ENCODE assay signal across 9 mouse cellular contexts in the genomic region with DNA sequence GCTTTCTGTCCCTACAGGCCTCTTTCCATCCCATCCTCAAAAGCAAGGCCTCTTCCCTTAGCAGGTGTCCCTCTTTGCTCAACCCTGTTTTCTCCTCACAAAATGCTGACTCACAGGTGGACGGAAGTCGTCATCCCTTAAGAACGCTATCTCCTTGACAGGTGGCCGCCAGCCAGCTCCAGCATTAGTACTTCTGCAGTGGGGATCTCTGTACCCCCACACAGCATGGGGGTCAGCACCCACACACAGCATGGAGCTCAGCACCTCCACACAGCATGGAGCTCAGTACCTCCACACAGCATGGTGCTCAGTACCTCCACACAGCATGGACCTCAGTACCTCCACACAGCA.
DNase-seq lines count a peak whose midpoint lies in the region; ATAC-seq and TF ChIP-seq lines count a peak whose summit lies in the region.
"Had no signal": no experiment of that assay in that cellular context is flagged by ENCODE, and none has a peak within 500 bp of the region (broad histone marks: within the 10 kb centered on the region; RNA-seq: fewer than 3 reads in every experiment).

No protein-coding gene starts in this region.

- H3K4me3 ChIP-seq in heart, embryonic 14.5 days (ENCODE audit: control insufficient read depth in 1 of 2, insufficient read depth in 1 of 2, low read depth in 1 of 2, low read length in 2 of 2) = no peak overlapping the region
- no peak overlapping the region for H3K4me3 ChIP-seq in embryonic facial prominence, embryonic 15.5 days (replicated peaks)
- no peak overlapping the region for H3K4me3 ChIP-seq in intestine, postnatal 0 days (ENCODE audit: low read depth, low read length)
- H3K4me3 ChIP-seq in midbrain, embryonic 15.5 days = no peak overlapping the region
- H3K4me3 ChIP-seq: liver, embryonic 13.5 days had no signal

- peak; percentile 34; the same call in 1 of the 2 replicates for ATAC-seq in heart, embryonic 14.5 days (ENCODE audit: insufficient number of reproducible peaks, insufficient read depth, low FRiP score, low read depth)
- no peak for ATAC-seq in embryonic facial prominence, embryonic 15.5 days (ENCODE audit: insufficient number of reproducible peaks, low FRiP score, low TSS enrichment, low read depth)
- peak; percentile 50; the same call in 1 of the 2 replicates for ATAC-seq in intestine, postnatal 0 days
- ATAC-seq in midbrain, embryonic 15.5 days (replicated peaks) = peak; percentile 24

- H3K9ac ChIP-seq in heart, embryonic 14.5 days (ENCODE audit: low read length) = no peak overlapping the region
- H3K9ac ChIP-seq in embryonic facial prominence, embryonic 15.5 days = no peak overlapping the region
- H3K9ac ChIP-seq in intestine, postnatal 0 days (ENCODE audit: low read depth, low read length) = peak overlapping the region; percentile 17; the same call in 1 of the 2 replicates
- no peak overlapping the region for H3K9ac ChIP-seq in midbrain, embryonic 15.5 days
- H3K9ac ChIP-seq: liver, embryonic 13.5 days had no signal

- H3K9me3 ChIP-seq in heart, embryonic 14.5 days (ENCODE audit: control insufficient read depth, low read length) = no peaks in the 10 kb centered on the region
- H3K9me3 ChIP-seq in embryonic facial prominence, embryonic 15.5 days (replicated peaks) = no peaks in the 10 kb centered on the region
- H3K9me3 ChIP-seq in intestine, postnatal 0 days (ENCODE audit: control insufficient read depth) = no peaks in the 10 kb centered on the region
- H3K9me3 ChIP-seq in midbrain, embryonic 15.5 days = no peaks in the 10 kb centered on the region
- H3K9me3 ChIP-seq: liver, embryonic 13.5 days had no signal

- no peaks in the 10 kb centered on the region for H3K36me3 ChIP-seq in heart, embryonic 14.5 days (ENCODE audit: control insufficient read depth, insufficient read depth, low read length)
- H3K36me3 ChIP-seq in embryonic facial prominence, embryonic 15.5 days = no peaks in the 10 kb centered on the region
- H3K36me3 ChIP-seq in intestine, postnatal 0 days (ENCODE audit: control insufficient read depth, insufficient read depth) = no peaks in the 10 kb centered on the region
- no peaks in the 10 kb centered on the region for H3K36me3 ChIP-seq in midbrain, embryonic 15.5 days (replicated peaks)
- H3K36me3 ChIP-seq: liver, embryonic 13.5 days had no signal

- no peak overlapping the region for H3K4me2 ChIP-seq in heart, embryonic 14.5 days (ENCODE audit: low read length)
- H3K4me2 ChIP-seq in embryonic facial prominence, embryonic 15.5 days (replicated peaks) = no peak overlapping the region
- H3K4me2 ChIP-seq in intestine, postnatal 0 days (replicated peaks; ENCODE audit: low read depth) = no peak overlapping the region
- no peak overlapping the region for H3K4me2 ChIP-seq in midbrain, embryonic 15.5 days
- H3K4me2 ChIP-seq: liver, embryonic 13.5 days had no signal

- no peaks in the 10 kb centered on the region for H3K27me3 ChIP-seq in heart, embryonic 14.5 days (ENCODE audit: control insufficient read depth, insufficient read depth, low read length)
- H3K27me3 ChIP-seq in embryonic facial prominence, embryonic 15.5 days = no peaks in the 10 kb centered on the region
- H3K27me3 ChIP-seq in intestine, postnatal 0 days (replicated peaks; ENCODE audit: control insufficient read depth, insufficient read depth, low read length) = no peaks in the 10 kb centered on the region
- H3K27me3 ChIP-seq in midbrain, embryonic 15.5 days (replicated peaks) = no peaks in the 10 kb centered on the region
- H3K27me3 ChIP-seq: liver, embryonic 13.5 days had no signal

- peaks cover 14 to 26% of the 10 kb centered on the region in 2 experiments for H3K4me1 ChIP-seq in heart, embryonic 14.5 days (ENCODE audit: control insufficient read depth in 2 of 2, insufficient read depth in 2 of 2, low read length in 2 of 2)
- H3K4me1 ChIP-seq in embryonic facial prominence, embryonic 15.5 days = peaks cover 29% of the 10 kb centered on the region
- peaks cover 8% of the 10 kb centered on the region for H3K4me1 ChIP-seq in intestine, postnatal 0 days (replicated peaks; ENCODE audit: control insufficient read depth, insufficient read depth, low read length)
- peaks cover 23% of the 10 kb centered on the region for H3K4me1 ChIP-seq in midbrain, embryonic 15.5 days
- H3K4me1 ChIP-seq: liver, embryonic 13.5 days had no signal

- intact Hi-C loops in heart, postnatal 36 days (cut with DNase I) = no loop called here

- no peak for DNase-seq in heart, adult 18-20 months
- no peak for DNase-seq in adrenal gland, postnatal 36 days
- no peak for DNase-seq in adrenal gland, adult 18-20 months (ENCODE audit: low spot score in 2 of 2)
- no peak for DNase-seq in heart, postnatal 36 days
- DNase-seq: liver, embryonic 13.5 days had no signal

- 42% methylated on average over 4 of the region's 4 CpGs for WGBS in heart, embryonic 14.5 days
- WGBS in embryonic facial prominence, embryonic 15.5 days = 64% methylated on average over 4 of the region's 4 CpGs
- WGBS in intestine, postnatal 0 days = 22% methylated on average over 4 of the region's 4 CpGs
- WGBS in midbrain, embryonic 15.5 days = 66% methylated on average over 4 of the region's 4 CpGs

- no peak for TF ChIP-seq CTCF in intestine, postnatal 0 days (IDR thresholded peaks at IDR 0.05; ENCODE audit: low read depth)

- H3K27ac ChIP-seq in heart, embryonic 14.5 days (replicated peaks in 1 of 2; ENCODE audit: control insufficient read depth in 1 of 2, insufficient read depth in 1 of 2, low read depth in 2 of 2, low read length in 2 of 2) = no peak overlapping the region
- H3K27ac ChIP-seq in embryonic facial prominence, embryonic 15.5 days (replicated peaks) = peak overlapping the region; percentile 78; the same call in 1 of the 2 replicates
- no peak overlapping the region for H3K27ac ChIP-seq in intestine, postnatal 0 days (ENCODE audit: low read depth, low read length)
- 0 out of 2 replicates have a peak overlapping the region, but pooled peaks have one; percentile 45 for H3K27ac ChIP-seq in midbrain, embryonic 15.5 days
- H3K27ac ChIP-seq: liver, embryonic 13.5 days had no signal

Comparison
In these comparisons a context has a peak if more than half of its experiments do, and no peak if none do; other contexts are left out.
1. H3K27ac ChIP-seq: peak in embryonic facial prominence, embryonic 15.5 days (single experiment) and midbrain, embryonic 15.5 days (single experiment); none in heart, embryonic 14.5 days (0 of 2) and intestine, postnatal 0 days (single experiment).